Mouse (Mus musculus) retina, postnatal 7 days (tissue): ENCODE data around the gene Kng1.
A peak's percentile ranks its signal among the peaks of the same experiment; 100 is the strongest.

ENCODE experiments used
- DNase-seq: peaks from one replicate; pipeline ENCODE4 v3.0.0-alpha.2; 2012; ENCODE audit warnings: low read depth, low spot score

Kng1 gene

GRCm38 (mm10) chr16:23113903-23114302 is 56.2 kb downstream of the Kng1 start:
- no peak for DNase-seq

DNA sequence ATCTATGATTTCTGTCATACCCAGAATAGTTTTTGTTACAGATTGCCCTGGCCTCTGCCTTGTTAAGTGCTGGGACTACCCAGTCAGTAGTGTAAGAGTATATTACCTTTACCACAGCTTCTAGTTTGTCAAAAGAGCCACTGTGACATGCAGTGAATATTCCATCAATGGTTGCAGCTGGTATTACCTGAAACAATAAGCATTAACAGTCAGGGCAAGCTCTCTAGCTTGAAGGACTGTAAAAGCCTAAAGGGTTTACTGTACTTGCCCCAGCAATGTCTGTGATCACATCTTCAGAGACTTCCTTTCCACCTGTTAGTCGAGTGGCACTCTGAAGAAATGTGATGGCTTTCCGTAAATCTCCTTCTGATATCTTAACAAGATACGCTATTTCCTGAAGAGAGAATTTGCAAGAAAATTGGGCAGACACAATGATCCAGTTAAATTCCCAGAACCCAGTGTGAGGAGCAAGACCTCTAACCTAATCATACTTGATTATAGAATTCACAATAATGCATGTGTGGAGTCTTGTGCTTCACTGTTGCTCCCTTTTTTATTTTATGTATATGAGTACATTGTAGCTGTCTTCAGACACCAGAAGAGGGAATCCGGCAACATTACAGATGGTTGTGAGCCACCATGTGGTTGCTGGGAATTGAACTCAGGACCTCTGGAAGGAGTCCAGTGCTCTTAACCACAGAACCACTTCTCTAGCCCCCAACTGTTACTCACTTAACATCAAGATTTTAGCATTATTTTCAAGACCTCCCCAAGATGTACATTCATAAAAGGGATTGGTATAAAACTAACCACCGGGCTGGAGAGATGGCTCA is 56.9 kb downstream of the Kng1 start:
- DNase-seq = no peak

GRCm38 (mm10) chr16:23115486-23115885 is 57.8 kb downstream of the Kng1 start:
- DNase-seq = no peak

DNA sequence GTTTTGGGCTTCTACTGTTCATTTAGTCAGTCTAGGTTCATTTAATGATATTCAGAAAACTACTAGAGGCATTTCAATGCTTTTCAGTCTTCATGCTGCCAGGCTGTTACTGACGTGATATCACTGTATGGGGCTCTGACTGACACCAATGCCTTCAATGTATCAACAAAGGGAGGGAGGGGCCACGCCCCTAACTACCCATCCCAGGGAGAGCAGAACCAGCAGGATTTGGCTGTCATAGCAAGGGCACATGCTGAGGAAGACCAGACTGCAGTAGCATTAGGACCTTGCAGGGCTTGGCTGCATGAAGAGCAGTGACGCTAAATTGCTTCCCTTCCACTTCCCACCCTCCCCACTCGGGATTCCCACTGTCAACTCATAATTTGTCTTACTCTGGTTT is 59.5 kb downstream of the Kng1 start:
- DNase-seq = no peak

DNA sequence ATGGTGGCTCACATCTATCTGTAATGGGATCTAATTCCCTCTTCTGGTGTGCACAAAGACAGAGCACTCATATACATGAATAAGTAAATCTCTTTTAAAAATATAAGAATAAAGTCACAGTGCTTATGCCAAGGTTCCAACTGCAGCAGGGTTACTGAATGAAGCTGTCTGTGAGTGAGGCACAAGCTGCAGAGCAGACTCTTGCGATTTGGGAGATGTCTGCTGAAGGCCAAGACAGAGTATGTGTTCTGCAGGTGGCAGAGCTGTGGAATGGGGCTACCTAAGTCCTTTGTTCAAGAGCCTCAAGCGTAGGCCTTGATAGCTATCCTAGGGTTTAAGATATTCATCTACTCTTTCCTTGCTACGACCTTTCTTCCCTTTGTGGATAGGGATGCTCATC is 64.8 kb downstream of the Kng1 start:
- DNase-seq = no peak

GRCm38 (mm10) chr16:23123104-23123503 is 65.4 kb downstream of the Kng1 start:
- no peak for DNase-seq

GRCm38 (mm10) chr16:23124398-23124797 is 66.7 kb downstream of the Kng1 start:
- DNase-seq = no peak

DNA sequence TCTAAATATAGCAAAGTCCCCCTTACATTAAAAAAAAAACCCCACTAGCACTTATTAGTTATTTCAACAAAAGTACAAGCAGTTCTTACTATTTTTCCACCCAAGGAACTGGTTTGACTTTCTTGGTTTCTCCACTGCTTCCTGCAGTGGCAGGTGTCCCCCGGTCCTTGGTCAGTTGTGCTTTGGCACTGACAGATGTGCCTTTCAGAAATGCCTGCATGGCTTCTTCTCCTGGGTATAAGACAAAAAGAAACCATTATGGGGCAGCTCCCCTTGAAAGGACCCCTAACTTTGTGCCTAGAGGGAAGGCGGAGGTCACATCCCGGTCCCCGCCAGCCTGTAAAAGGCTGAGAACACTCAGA is 69.6 kb downstream of the Kng1 start:
- DNase-seq = no peak

DNA sequence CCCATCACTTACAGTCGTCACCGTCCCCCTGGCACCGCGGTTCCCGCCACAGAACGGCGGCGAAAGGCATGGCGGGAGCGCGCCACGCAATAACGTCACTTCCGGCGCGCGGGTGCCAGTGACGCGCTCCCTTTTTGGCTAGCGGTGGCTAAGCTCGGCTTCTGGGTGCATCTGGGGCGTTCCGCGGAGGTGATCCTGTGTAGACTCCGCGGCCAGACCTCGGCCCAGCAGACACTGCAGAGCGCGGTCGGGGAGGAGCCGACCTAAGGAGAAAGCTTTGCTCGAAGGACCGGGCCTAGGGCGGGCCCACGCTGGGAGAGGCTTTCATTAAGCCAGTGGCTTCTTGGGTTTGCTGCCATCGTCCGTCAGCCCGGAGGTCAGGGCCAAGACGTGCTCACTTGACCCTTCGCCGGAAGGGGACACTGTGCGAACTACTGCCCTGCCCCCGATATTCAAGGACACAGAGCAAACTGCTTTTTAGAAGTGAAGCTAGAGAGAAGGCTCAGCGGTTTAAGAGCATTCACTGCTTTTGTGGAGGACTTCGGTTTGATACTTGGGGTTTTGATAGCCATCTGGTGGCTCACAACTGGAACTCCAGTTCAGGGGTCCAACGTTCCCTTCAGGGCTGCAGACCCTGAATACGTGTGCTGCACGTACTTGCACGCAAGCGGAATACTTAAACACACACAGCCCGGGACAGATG is 70.2 kb downstream of the Kng1 start, which contains the start of gene Rfc4:
Rfc4 (minus strand) TSS at position 65 of the 703 bp plus-strand sequence.
- DNase-seq = peak; percentile 86

DNA sequence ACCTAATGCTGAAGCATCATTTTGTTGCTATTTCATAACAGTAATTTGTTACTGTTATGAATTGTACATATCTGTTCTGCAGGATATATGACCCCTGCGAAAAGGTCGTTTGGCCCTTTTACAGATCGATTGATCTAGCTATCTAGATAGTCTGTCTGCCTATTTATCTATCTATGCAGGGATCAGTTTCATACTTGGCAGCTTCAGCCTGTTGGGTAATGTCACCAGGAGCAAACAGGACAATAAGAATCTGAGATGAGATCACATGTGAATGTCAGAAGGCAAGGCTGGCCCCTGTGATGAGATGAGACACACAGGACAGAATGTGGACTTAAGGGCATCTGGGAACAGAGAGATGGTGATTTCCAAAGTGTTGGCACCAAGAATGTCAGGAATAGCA is 72.6 kb downstream of the Kng1 start:
- no peak for DNase-seq
